Mouse (Mus musculus): Measurements from ENCODE around the gene Commd1.

The Commd1 gene

DNA sequence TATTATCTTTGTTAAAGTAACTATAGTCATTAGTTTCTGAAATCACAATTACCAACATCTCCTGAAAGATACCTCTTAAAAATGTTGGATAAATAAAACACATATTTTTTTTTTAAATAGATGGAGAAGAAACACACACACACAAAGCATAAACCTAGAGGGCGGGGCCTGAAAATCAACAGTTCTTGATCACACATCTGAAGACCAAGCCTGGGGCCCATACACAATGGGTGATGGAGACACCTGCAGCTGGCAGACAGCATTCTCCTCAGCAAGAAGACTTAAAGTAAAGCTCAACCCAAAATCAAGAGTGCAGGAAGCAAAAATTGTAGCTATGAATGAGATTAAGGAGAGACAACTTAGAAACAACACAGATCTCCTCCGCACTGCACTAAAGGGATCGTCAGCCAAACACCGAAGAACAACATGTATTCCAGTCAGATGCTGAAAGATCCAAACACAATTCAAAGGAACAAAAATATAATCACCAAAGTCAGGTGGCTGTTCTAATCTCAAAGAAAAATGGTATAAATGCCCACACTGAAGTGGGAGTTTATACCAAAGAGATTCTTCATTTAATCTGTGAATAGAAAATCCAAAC is 44.4 kb downstream of the Commd1 start:
- DNase-seq, result no peak

DNA sequence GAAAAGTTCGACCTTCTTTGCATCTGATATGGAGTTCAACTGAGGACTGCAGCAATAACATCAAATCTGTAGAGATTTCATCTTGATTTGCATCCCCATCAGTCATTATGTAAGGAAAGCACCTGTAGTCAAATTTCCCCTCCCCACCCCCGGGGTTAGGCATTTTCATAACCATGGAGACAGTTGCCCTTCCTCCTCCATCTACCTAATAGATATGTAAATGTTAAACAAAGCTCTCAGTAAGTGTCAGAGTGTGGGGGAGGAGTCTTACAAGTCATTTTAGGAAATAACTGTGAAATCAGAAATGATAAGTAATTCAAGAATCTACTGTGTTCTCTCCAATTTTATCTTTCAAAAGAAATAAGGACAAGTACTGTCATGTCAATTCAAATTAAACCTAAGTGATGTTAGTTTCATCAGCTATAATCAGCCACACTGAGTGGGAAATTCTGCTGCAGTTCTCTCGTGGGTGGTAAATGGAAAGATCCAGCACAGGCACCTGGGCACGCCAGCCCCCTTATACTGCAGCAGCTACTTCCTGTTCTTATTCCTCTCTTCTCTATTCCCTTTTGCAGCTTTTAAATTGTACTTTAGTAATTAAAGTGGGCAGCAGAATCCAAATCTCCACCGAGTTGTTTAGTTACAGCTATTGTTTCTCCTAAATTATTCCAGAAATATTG is 45.6 kb downstream of the Commd1 start:
- DNase-seq, result no peak

DNA sequence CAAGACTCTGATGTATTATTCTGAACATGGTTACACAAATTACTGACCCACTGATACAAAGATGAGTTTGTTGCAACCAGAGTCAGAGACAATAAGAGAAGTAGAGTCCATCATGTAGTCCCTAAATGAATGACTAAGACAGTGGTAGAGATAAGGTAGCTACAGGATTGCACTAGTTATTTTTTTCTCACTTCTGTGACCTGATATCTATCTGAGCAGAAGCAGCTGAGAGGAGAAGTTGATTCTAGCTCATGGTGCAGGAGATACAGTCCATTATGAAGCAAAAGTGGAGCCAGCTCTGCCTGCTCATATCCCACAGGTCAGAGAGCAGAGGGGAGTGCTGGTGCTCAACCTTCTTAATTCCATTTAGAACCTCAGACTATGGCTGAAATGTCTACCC is 50.0 kb downstream of the Commd1 start:
- no peak for DNase-seq

DNA sequence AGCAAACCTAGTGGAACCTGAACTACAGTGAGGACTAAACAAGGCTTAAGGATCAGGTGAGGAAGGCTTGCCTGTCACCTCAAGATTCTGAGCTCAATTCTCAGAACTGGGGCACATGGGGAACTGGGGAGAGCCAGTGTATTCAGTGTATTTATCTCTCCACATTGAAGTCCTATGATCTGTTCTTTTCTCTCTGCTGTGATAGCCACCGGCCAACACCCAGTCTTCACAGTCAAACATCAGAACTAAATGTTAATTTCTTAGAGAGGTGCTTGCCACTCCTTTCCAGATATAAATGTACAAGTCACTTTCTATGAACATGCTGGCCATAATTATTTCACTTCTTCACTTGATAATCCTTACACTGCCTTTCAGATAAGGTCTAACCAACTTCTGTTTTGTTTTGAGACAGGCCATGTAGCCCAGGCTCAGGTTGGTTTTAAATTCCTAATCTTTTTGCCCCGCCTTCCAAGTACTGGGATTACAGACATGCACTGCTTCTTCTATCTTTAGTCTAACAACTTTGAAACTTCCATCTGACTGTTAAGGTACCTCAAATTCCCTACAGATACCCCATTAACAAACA is 50.8 kb downstream of the Commd1 start:
- no peak for DNase-seq

DNA sequence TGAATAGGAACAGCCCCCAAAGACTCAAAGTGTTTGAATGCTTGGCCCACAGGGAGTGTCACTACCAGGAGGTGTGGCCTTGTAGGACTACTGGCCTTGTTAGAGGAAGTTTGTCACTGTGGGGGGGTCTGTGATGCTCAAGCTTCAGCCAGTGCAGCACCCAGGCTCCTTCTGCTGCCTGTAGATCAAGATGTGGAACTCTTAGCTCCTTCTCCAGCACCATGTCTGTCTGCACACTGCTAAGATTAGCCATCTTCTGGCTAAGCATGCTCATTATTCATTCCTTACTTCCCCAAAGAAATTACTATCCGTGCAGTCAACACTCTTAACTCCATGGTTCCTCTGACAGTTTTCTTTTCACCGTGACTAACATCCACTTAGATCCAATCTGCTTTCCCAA is 52.1 kb downstream of the Commd1 start:
- no peak for DNase-seq

DNA sequence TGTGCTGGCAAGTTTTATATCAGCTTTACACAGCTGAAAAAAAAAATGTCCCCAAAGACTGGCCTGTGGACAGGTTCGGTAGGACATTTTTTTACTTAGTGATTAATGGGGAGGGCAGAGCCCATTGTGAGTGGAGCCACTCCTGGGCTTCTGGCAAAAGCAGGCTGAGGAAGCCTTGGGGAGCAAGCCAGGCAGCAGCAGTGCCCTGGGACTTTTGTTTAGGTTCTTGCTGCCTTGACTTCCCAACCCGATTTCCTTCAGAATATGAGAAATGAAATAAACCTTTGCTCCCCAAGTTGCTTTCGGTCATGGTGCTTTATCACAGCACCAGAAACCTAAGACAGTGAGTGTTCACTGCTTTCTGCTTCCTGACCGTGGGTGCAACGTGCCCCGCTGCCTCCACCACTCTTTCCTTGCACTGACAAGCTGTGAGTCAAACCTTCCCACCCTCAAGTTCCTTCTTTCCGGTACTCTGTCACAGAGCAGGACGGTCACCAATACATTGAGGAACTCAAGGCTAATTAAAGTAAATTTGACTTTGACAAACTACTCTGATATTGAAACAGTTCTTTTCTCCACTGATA is 53.5 kb downstream of the Commd1 start:
- peak; percentile 10 for DNase-seq

DNA sequence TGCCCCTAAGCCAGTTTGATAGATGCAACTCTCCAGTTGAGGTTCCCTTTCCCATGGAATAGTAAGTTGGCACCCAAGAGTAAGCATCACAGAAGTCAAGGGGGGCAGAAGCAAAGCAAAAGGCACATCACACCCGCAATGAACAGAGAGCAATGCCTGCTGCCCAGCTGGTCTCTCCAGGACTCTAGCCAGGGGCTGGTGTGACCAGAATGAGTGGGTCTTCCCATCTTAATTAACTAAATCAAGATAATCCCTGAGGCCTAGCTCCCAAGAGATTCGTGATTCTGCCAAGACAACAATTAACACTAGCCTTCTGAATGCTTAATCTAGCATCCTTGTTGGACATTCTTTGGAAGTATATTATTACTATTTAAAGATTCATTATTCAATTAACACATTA is 58.6 kb downstream of the Commd1 start:
- DNase-seq, result no peak

DNA sequence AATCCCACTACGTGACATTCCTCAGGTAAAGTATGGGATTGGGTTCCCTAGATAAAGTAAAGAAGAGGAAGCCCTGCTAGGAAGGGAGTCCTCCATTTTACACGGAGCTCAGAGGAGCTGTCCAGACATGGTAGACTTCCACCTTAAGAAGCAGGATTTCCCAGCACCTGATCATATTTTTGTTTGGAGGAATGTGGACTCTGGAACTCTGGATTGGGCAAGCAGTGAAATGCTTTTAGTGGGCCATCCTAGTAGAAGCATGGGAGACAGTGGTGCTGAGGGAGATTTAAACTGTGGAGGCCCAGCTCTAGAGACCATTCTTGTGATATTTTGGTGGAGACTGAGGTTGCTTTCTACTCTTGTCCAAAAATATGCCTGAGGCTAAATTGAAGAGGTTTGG is 59.6 kb downstream of the Commd1 start:
- DNase-seq, result peak; percentile 5

DNA sequence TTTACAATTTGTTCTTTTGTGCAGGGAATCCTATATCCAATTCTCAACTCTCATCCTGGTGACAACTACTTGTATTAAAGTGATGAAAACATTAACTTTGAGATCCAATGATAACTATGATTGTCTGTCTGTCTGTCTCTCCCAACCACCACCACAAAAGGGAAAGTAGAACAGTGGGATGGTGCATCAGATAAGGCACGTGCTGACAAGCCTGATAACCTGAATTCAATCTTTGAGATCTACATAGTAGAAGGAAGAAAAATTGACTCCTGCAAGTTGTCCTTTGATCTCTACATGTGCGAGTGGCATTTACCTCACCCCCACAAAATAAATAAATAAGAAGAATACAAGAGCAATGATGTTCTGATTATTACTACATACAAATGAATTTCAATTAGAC is 62.8 kb downstream of the Commd1 start:
- DNase-seq, result no peak

DNA sequence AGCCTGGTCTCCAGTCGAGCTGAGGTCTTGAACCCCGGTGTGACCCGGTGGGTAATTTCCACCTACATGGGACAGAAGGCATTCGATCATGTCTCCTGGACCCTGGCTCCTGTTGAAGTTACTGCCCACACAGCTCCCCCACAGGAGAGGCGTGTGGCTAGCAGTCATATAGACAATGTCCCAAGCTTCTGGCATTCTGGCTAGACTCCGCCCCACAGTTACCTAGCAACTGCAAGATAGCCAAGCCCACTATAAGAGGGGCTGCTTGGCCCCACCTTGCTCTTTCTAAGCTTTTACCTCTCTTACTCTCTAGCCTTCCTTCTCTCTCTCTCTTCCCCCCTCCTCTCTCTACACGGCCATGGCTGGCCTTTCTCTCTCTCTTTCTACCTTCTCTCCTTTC is 64.4 kb downstream of the Commd1 start:
- DNase-seq, result no peak

DNA sequence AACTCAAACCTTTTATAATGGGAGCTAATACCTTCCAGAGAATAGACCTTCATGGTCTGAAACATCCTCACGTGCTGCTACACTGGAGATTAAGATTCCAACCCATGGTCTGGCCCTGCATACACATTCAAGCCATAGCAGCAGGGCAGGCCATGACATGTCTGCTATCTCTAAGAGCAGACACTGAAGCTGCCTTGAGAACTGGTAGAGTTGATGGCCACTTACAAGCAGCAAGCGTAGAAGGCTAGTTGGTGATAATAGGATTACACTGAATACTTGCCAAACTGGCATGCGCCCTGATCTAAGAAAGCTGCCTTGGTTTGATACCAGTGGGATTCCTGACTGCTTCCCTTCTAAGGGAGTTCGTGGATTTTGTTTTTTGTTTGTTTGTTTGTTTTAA is 68.4 kb downstream of the Commd1 start:
- DNase-seq, result no peak

DNA sequence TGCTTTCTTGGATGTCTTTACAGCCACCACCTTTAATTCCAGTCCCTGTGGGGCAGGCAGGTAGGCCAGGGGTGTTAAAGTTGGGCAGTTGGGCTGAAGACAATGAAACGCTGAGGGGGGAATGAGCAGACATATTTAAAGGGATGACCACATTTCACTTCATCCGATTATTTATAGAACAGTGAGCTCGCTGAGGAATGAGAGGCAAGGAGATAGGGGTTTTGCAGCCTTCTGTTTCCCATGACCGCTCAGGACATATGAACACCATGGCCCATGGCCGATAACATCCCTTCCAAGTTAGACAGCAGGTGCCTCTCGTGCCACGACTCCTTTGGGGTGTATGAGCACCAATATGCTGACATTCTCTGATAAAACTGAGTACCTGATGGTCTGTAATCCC is 70.4 kb downstream of the Commd1 start:
- DNase-seq, result no peak

DNA sequence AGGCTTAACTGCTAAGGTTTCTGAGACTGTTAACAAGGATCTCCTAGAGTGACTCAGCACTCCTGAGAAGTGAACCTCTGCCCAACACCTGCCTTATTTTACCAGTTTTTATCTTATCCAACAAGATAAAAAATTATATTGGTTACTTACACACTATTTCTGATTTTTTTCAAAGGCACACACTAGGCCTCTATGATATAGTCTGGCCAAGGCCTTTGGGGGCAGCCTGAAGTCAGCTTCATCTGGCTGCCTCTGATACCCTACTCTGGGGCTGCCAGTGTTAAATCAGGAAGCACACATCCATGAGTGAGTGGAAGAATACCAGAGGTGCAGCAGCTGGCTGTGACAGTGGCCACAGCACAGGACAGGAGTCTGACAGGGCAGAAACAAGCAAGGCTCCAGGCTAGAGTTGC is 75.7 kb downstream of the Commd1 start:
- no peak for DNase-seq

DNA sequence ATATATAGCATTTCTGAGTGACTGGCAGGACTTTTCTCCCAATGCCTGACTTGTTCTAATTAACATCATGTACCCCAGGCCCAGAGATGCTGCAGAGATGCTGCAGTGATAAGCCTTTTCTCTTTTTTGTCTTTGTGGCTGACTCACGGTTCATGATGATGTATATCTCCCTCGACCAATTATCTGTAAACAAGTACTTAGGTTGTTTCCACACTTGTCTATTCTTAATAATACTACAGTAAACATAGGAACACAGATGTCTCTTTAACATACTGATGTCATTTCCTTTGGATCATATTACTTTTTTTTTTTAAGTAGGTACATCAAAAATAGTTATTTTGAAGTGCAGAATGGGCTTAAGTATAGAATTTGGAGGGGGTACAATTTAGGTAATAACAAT is 79.3 kb downstream of the Commd1 start:
- no peak for DNase-seq

DNA sequence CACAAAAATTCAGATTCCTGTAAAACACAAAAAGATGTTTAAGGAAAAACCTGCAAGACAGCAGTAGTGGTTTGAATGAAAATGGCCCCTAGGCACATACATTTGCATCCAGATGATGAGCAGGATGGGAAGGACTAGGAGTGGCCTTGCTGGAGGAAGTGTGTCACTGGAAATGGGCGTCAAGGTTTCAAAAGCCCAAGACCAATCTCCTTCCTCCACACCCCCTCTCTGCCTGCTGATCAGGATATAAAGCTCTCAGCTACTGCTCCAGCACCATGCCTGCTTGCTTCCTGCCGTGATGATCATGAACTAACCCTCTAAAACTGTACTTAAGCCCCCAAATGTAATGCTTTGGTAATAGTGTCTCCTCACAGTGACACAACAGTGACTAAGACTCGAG is 82.1 kb downstream of the Commd1 start:
- no peak for DNase-seq

DNA sequence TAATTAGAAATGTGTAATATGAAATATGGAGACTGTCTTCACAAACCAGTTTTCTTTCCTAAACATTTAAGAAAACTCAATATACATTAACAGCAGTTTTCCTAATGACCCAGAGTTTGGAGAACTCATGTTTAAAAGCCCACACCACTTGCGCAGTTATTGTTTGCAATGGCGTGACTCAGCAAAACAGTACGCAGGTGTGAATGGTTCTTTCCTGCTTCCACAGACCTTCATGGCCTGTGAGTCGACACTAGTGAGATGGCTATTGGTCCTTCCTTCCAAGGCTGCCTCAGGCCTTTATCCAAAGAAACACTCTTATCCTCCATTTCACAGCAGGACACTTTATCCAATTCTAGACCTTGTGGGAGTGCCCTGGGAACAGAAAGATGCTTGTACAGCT is 84.5 kb downstream of the Commd1 start:
- DNase-seq, result no peak

DNA sequence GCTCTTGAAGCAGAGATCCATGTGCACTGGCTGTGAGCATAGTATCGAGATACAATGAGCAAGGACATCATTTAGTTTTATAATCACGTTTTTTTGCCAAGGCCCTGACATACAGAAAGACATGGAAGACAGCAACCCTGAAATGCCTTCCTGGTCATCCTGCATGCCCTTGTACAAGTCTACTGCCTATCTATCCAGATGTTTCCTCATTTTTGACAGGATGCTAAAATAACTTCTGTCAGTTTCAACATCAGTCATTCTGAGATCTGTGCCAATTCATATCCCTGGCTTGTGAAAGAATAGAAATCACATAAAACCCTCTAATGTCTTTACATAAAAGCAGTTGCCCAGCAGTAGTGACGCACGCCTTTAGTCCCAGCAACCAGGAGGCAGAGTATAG is 85.1 kb downstream of the Commd1 start:
- DNase-seq, result no peak

DNA sequence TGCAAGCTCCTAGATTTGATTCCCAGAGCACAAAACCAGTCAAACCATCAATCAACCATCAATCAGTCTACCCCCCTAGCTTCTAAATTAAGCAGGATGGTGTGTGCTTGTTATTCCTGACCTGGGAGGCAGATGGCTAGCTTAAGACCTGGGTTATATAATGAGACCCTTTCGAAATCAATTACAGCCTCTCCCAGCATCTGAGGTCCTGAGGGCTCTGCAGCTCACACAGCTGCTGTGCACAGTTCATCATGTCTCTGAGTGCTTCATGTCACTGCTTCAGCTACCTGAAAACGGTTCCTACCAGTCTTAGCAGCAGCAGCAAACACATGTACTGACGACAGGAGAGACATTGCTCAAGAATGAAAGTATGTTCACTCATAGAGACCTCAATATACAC is 89.1 kb downstream of the Commd1 start:
- DNase-seq, result no peak

DNA sequence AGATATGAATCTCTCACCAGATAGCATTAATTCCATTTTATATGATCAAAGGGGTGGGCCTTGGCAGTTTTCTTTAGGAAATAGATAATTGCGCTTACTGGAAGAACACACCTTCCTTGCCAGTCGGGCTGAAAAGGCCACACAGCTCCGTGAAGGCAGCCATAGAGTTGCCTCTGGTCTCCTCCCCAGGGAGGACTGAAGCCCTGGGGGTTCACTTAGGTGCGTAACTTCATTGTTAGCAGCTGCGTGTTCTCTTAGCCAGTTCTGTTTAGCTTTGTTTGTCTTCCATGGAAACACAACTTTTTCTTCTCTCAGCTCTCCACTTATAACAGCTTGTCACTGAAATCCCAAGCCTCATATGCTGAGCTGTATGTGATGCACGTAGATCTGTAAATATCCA is 89.7 kb downstream of the Commd1 start:
- no peak for DNase-seq

DNA sequence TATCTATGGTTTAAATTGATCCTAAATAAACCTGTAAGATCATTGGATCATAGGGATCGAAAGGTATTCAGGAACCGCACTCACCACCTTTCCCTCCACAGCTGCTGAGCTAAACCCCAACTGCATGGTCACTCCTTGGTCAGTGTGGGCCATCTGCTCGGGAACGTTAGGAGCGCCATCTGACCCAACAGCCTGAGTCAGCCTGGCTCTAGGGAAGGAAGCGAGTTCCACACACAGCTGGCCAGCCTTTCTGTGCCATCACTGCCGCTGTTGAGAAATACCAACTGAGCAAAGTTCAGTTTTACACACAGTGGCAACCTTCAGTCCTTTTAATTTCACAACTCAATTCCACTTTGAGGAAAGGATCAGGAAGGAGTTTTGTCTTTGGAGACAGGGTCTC is 90.3 kb downstream of the Commd1 start:
- DNase-seq, result no peak

DNA sequence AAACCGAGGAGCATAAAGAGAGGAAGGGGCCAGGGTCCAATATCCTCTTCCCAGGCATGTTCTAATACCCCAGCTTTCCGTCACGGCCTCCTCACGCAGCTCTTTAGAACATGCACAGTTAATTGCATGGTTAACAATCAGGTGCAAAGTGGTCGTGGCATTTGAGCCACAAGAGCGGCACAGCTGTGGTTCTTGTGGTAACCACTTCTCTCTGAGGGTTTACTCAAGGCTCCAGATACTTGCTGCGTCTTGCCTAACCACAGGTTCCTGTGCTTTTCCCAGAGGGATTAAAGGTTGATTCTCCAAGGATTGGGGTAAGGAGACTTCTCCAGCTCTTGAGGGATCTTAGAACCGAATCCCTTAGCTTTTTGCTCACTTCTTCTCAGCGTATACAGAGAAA is 90.9 kb downstream of the Commd1 start:
- no peak for DNase-seq

DNA sequence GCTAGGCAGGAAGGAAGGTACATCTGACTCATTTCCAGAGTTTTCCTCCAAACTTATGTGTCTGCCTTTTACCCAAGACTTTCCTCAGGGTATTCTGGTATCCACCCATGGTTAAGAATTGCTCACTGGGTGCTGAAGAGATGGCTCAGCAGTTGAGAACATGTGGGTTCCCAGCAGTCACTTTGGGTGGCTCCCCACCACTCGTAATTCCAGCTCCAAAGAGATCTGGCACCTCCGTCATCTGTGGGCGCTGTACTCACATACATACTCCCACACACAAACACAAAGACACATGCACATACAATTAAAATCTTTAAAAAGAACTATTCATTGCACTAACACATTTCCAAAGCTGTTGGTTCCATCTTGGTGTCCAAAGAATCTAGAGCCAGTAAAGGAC is 93.0 kb downstream of the Commd1 start:
- DNase-seq, result no peak

DNA sequence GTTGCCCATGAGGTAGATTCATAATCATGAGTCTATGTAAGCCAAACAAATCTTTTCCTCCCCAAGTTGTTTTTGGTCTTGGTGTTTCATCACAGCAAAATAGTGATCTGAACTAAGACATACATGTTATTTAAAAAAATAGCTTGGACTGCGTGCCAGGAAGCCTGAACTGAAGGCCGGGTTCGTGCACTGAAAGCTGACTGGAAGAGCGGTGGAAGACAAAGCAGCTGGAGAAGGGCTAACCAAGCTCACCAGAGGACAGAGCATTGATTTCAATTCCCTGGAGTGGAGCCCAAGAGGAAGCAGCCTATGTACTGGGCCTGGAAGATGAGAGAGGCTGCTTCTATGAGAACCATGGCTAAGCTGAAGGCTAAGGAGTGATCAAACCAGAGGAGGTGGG is 95.2 kb downstream of the Commd1 start:
- peak; percentile 25 for DNase-seq

DNA sequence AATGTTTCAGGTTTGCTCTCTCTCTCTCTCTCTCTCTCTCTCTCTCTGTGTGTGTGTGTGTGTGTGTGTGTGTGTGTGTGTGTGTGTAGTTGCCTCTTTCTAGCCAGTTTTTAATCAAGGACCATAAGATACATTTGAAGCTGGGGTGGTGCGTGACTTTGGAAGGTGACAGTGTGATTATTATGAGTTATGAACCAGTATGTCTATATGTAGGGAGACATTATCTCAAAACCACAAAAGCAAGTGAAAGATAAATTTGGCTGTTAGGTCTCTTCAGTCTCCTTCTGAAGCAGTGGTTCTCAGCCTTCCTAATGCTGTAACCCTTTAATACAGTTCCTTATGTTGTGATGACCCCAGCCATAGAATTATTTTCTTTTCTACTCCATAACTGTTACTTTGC is 96.8 kb downstream of the Commd1 start:
- DNase-seq, result no peak

DNA sequence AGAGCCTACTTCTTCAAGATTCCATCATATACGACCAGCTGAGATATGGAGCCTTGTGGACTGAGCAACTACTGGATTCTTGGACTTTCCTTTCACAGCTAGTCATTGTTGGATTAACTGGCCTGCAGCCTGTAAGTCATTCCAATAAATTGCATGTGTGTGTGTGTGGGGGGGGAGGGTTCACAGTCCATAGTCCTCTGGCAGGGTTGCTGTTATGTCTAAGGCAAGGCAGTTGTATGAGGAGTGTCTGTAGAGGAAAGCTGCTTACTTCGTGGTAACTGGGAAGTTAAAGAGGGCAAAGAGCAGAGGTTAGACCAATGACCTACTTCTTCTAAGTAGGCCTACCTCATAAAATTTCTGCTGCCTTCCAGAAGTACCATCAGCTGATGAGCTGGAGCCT is 98.5 kb downstream of the Commd1 start:
- DNase-seq, result peak; percentile 48
